ENCODE assay signal across 28 mouse cellular contexts in genomic region chr2:69592536-69592935, GRCm38 (mm10). TPM values are rescaled to one million over a fixed set of nuclear protein-coding genes. Genes with fewer than 3 reads are reported as not detected.
"Had no signal": no experiment of that assay in that cellular context is flagged by ENCODE, and none has a peak within 500 bp of the region (broad histone marks: within the 10 kb centered on the region; RNA-seq: fewer than 3 reads in every experiment).

No protein-coding gene starts in this region.

- H3K36me3 ChIP-seq: heart, embryonic 10.5 days; heart, embryonic 12.5 days; hindbrain, embryonic 10.5 days; hindbrain, embryonic 12.5 days; intestine, embryonic 15.5 days; kidney, embryonic 15.5 days; limb, embryonic 13.5 days; limb, embryonic 15.5 days; liver, embryonic 12.5 days had no signal

- DNase-seq: gastrocnemius, adult 2 months; gastrocnemius, postnatal 10 days; gastrocnemius, postnatal 25 days; heart, adult 18-20 months; heart, postnatal 10 days; heart, postnatal 4 days; kidney, adult 18-20 months; kidney, adult 8-10 months; kidney, postnatal 14 days; kidney, postnatal 36 days; layer of hippocampus, adult 9-11 months; layer of hippocampus, postnatal 36 days; left cerebral cortex, postnatal 4 days had no signal

- H3K27ac ChIP-seq: gastrocnemius, adult 2 months; heart, embryonic 10.5 days; hindbrain, embryonic 10.5 days; hindbrain, embryonic 12.5 days; hindbrain, embryonic 14.5 days; intestine, embryonic 15.5 days; kidney, embryonic 15.5 days; kidney, postnatal 0 days; limb, embryonic 13.5 days; limb, embryonic 15.5 days; liver, embryonic 12.5 days; liver, embryonic 14.5 days had no signal

- H3K4me1 ChIP-seq: liver, embryonic 12.5 days had no signal

- H3K9me3 ChIP-seq: heart, embryonic 10.5 days; heart, embryonic 12.5 days; hindbrain, embryonic 10.5 days; hindbrain, embryonic 12.5 days; intestine, embryonic 15.5 days; kidney, embryonic 15.5 days; limb, embryonic 13.5 days; limb, embryonic 15.5 days; liver, embryonic 12.5 days had no signal

- H3K4me3 ChIP-seq: gastrocnemius, adult 2 months; heart, embryonic 10.5 days; heart, embryonic 12.5 days; hindbrain, embryonic 10.5 days; hindbrain, embryonic 12.5 days; intestine, embryonic 15.5 days; kidney, embryonic 15.5 days; limb, embryonic 13.5 days; limb, embryonic 15.5 days; liver, embryonic 12.5 days had no signal

- ATAC-seq: hindbrain, embryonic 16.5 days; inflammation-experienced regulatory T-cells, adult 6 months; intestine, embryonic 15.5 days; intestine, postnatal 0 days; liver, embryonic 12.5 days had no signal

RNA-seq across cellular contexts. Expression of gene Lrp2, which starts 6.7 kb away (rescaled TPM):
- polyA plus RNA-seq: inflammation-experienced regulatory T-cells, adult 6 months; limb, embryonic 15.5 days had no signal
